Mouse (Mus musculus): ENCODE results near the gene Rel. TPM values are rescaled to one million over a fixed set of nuclear protein-coding genes. Genes with fewer than 3 reads are reported as not detected.

The Rel gene
- polyA plus RNA-seq, 1 experiment from 2014 or later = 0.64 TPM

DNA sequence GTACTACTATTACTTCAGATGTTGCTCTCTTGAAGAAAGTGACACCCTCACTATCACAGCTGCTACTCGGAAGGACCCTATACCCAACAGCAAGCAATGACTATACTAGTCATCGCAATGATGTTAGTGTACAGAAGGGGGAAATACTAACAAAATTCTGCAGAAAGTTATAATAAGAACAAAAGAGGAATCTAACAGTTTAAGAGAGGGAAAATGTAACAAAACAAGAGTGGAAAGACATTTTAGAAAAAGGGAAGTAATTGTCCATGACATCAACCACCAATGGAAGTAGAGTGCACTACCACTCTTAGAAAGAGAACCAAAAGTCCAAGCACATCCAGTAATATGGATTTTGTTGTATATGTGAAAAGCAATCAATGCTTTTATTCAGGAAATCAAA, 8.1 kb downstream of the Rel start:
- Histone ChIP-seq H3K4me1 (ENCODE audit: control insufficient read depth, insufficient read depth, low read length) (no peaks in the 10 kb centered on the region), H3K4me2 (no peak overlapping the region), H3K4me3 (ENCODE audit: low read depth, low read length) (no peak overlapping the region), H3K9me3 (ENCODE audit: control insufficient read depth, low read length) (no peaks in the 10 kb centered on the region), H3K27ac (ENCODE audit: low read depth, low read length) (no peak overlapping the region), H3K36me3 (ENCODE audit: control insufficient read depth, insufficient read depth, low read length) (no peaks in the 10 kb centered on the region), H3K9ac (ENCODE audit: low read length) (no peak overlapping the region), H3K27me3 (ENCODE audit: control insufficient read depth, insufficient read depth, low read length) (no peaks in the 10 kb centered on the region)
- ATAC-seq (ENCODE audit: low FRiP score) = no peak
- no peak for DNase-seq (ENCODE audit: low spot score, missing footprints)
- 93% methylated on average over 2 of the region's 2 CpGs for WGBS

DNA sequence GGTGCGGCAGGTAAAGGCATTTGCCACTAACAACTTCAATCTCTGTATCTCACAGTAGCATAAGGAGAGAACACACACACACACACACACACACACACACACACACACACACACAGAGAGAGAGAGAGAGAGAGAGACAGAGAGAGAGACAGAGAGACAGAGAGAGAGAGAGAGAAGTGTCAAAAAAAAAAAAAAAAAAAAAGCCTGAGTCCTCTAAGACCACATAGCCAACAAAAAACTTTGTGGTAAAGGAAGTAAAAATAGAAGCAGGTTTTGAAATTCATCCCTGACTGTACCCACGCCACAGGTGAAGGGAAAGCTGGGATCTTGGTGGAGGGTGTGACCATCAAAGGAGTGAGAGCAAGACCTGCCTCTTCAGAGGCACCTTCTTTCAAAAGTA, 12.6 kb downstream of the Rel start:
- 78% methylated on average over 2 of the region's 2 CpGs for WGBS

DNA sequence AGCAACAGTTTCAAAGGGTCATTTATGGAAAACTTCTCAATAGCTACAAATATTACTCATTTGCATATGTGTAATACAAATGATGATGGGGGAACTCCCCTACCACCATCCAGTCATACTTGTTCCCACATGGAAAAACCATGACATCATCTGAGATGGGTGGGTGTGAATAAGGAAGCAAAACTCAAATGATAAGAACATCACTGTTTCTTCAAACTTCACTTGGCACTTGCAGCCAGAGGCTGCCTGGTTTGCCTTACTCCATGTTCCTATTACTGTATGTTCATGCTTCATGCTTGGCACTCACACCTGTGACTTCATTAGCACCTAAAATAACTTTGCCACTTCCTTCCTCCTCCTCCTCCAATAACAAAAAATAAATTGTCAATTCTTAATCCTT, 16.4 kb downstream of the Rel start:
- no peak overlapping the region for H3K4me3 ChIP-seq (ENCODE audit: low read depth, low read length)
- no peak overlapping the region for H3K4me2 ChIP-seq
- H3K9me3 ChIP-seq (ENCODE audit: control insufficient read depth, low read length) = no peaks in the 10 kb centered on the region
- no peak overlapping the region for H3K27ac ChIP-seq (ENCODE audit: low read depth, low read length)
- no peaks in the 10 kb centered on the region for H3K27me3 ChIP-seq (ENCODE audit: control insufficient read depth, insufficient read depth, low read length)
- no peaks in the 10 kb centered on the region for H3K4me1 ChIP-seq (ENCODE audit: control insufficient read depth, insufficient read depth, low read length)
- DNase-seq (ENCODE audit: low spot score, missing footprints) = no peak
- no peak overlapping the region for H3K9ac ChIP-seq (ENCODE audit: low read length)
- no peak for ATAC-seq (ENCODE audit: low FRiP score)
- no peaks in the 10 kb centered on the region for H3K36me3 ChIP-seq (ENCODE audit: control insufficient read depth, insufficient read depth, low read length)

More for the DNA sequence above, 12.6 kb downstream of the Rel start:
- ATAC-seq (ENCODE audit: low FRiP score) = no peak
- Histone ChIP-seq H3K4me2 (no peak overlapping the region), H3K4me3 (ENCODE audit: low read depth, low read length) (no peak overlapping the region), H3K9ac (ENCODE audit: low read length) (no peak overlapping the region), H3K9me3 (ENCODE audit: control insufficient read depth, low read length) (no peaks in the 10 kb centered on the region), H3K27me3 (ENCODE audit: control insufficient read depth, insufficient read depth, low read length) (no peaks in the 10 kb centered on the region), H3K4me1 (ENCODE audit: control insufficient read depth, insufficient read depth, low read length) (no peaks in the 10 kb centered on the region), H3K27ac (ENCODE audit: low read depth, low read length) (no peak overlapping the region), H3K36me3 (ENCODE audit: control insufficient read depth, insufficient read depth, low read length) (no peaks in the 10 kb centered on the region)
- no peak for DNase-seq (ENCODE audit: low spot score, missing footprints)

- no peaks in the 10 kb centered on the region for H3K36me3 ChIP-seq (ENCODE audit: control insufficient read depth, insufficient read depth, low read length)
- ATAC-seq (ENCODE audit: low FRiP score) (no peak), DNase-seq (ENCODE audit: low spot score, missing footprints) (peak; percentile 26)
- H3K9me3 ChIP-seq (ENCODE audit: control insufficient read depth, low read length) = no peaks in the 10 kb centered on the region
- no peaks in the 10 kb centered on the region for H3K27me3 ChIP-seq (ENCODE audit: control insufficient read depth, insufficient read depth, low read length)
- H3K4me1 ChIP-seq (ENCODE audit: control insufficient read depth, insufficient read depth, low read length) = no peaks in the 10 kb centered on the region
- no peak overlapping the region for H3K4me3 ChIP-seq (ENCODE audit: low read depth, low read length)
- no peak overlapping the region for H3K4me2 ChIP-seq
- no peak overlapping the region for H3K9ac ChIP-seq (ENCODE audit: low read length)
- WGBS = 90% methylated on average over 1 of the region's 1 CpGs
- H3K27ac ChIP-seq (ENCODE audit: low read depth, low read length) = no peak overlapping the region
Observed at GRCm38 (mm10) chr11:23753136-23753710, 17.5 kb downstream of the Rel start.

- WGBS = 84% methylated on average over 4 of the region's 4 CpGs
- H3K27ac ChIP-seq (ENCODE audit: low read depth, low read length) = no peak overlapping the region
Observed at GRCm38 (mm10) chr11:23746102-23746501, 24.7 kb downstream of the Rel start.

GRCm38 (mm10) chr11:23744352-23744751, 26.4 kb downstream of the Rel start:
- DNase-seq (ENCODE audit: low spot score, missing footprints) (peak; percentile 14), ATAC-seq (ENCODE audit: low FRiP score) (no peak)
- 94% methylated on average over 3 of the region's 3 CpGs for WGBS
- Histone ChIP-seq H3K9me3 (ENCODE audit: control insufficient read depth, low read length) (no peaks in the 10 kb centered on the region), H3K4me2 (no peak overlapping the region), H3K36me3 (ENCODE audit: control insufficient read depth, insufficient read depth, low read length) (no peaks in the 10 kb centered on the region), H3K9ac (ENCODE audit: low read length) (no peak overlapping the region), H3K4me3 (ENCODE audit: low read depth, low read length) (no peak overlapping the region), H3K4me1 (ENCODE audit: control insufficient read depth, insufficient read depth, low read length) (no peaks in the 10 kb centered on the region), H3K27me3 (ENCODE audit: control insufficient read depth, insufficient read depth, low read length) (no peaks in the 10 kb centered on the region), H3K27ac (ENCODE audit: low read depth, low read length) (no peak overlapping the region)

More at GRCm38 (mm10) chr11:23746102-23746501, 24.7 kb downstream of the Rel start:
- no peak for ATAC-seq (ENCODE audit: low FRiP score)
- H3K4me2 ChIP-seq = no peak overlapping the region
- no peak overlapping the region for H3K4me3 ChIP-seq (ENCODE audit: low read depth, low read length)
- H3K36me3 ChIP-seq (ENCODE audit: control insufficient read depth, insufficient read depth, low read length) = no peaks in the 10 kb centered on the region
- no peaks in the 10 kb centered on the region for H3K4me1 ChIP-seq (ENCODE audit: control insufficient read depth, insufficient read depth, low read length)
- no peaks in the 10 kb centered on the region for H3K27me3 ChIP-seq (ENCODE audit: control insufficient read depth, insufficient read depth, low read length)
- no peak overlapping the region for H3K9ac ChIP-seq (ENCODE audit: low read length)
- peak; percentile 6 for DNase-seq (ENCODE audit: low spot score, missing footprints)
- no peaks in the 10 kb centered on the region for H3K9me3 ChIP-seq (ENCODE audit: control insufficient read depth, low read length)

DNA sequence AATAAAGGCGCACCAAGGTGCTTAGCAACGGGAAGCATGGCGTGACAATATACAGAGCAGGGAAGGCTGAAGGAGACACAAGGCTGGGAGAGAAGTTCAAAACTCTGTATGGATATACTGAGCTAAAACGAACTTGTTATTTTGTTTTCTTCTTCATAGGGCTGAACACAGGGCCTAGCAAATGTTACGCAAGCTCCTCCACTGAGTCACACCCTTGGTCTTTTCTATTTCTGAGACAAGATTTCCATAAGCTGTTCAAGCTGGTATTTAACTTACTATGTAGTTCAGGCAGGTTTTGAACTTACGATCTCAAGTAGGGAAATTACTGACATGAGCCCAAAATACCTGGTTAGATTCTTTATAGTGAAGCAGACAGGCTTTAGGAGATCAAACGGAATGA, 29.4 kb downstream of the Rel start:
- no peaks in the 10 kb centered on the region for H3K27me3 ChIP-seq (ENCODE audit: control insufficient read depth, insufficient read depth, low read length)
- H3K4me1 ChIP-seq (ENCODE audit: control insufficient read depth, insufficient read depth, low read length) = no peaks in the 10 kb centered on the region
- H3K27ac ChIP-seq (ENCODE audit: low read depth, low read length) = no peak overlapping the region
- H3K4me2 ChIP-seq = no peak overlapping the region
- 94% methylated on average over 7 of the region's 7 CpGs for WGBS
- no peak overlapping the region for H3K9ac ChIP-seq (ENCODE audit: low read length)
- DNase-seq (ENCODE audit: low spot score, missing footprints) (no peak), ATAC-seq (ENCODE audit: low FRiP score) (no peak)
- no peak overlapping the region for H3K4me3 ChIP-seq (ENCODE audit: low read depth, low read length)
- no peaks in the 10 kb centered on the region for H3K36me3 ChIP-seq (ENCODE audit: control insufficient read depth, insufficient read depth, low read length)
- no peaks in the 10 kb centered on the region for H3K9me3 ChIP-seq (ENCODE audit: control insufficient read depth, low read length)

- WGBS = 75% methylated on average over 4 of the region's 4 CpGs
- no peak overlapping the region for H3K27ac ChIP-seq (ENCODE audit: low read depth, low read length)
- no peaks in the 10 kb centered on the region for H3K4me1 ChIP-seq (ENCODE audit: control insufficient read depth, insufficient read depth, low read length)
- no peak overlapping the region for H3K9ac ChIP-seq (ENCODE audit: low read length)
- H3K9me3 ChIP-seq (ENCODE audit: control insufficient read depth, low read length) = no peaks in the 10 kb centered on the region
- no peak overlapping the region for H3K4me2 ChIP-seq
- no peak for ATAC-seq (ENCODE audit: low FRiP score)
- H3K36me3 ChIP-seq (ENCODE audit: control insufficient read depth, insufficient read depth, low read length) = no peaks in the 10 kb centered on the region
- H3K4me3 ChIP-seq (ENCODE audit: low read depth, low read length) = no peak overlapping the region
- no peak for DNase-seq (ENCODE audit: low spot score, missing footprints)
- no peaks in the 10 kb centered on the region for H3K27me3 ChIP-seq (ENCODE audit: control insufficient read depth, insufficient read depth, low read length)
Observed at GRCm38 (mm10) chr11:23740895-23741294, 29.9 kb downstream of the Rel start.

GRCm38 (mm10) chr11:23735820-23736470, 34.8 kb downstream of the Rel start:
- Histone ChIP-seq H3K4me2 (no peak overlapping the region), H3K4me3 (ENCODE audit: low read depth, low read length) (no peak overlapping the region), H3K9me3 (ENCODE audit: control insufficient read depth, low read length) (no peaks in the 10 kb centered on the region), H3K9ac (ENCODE audit: low read length) (no peak overlapping the region), H3K27me3 (ENCODE audit: control insufficient read depth, insufficient read depth, low read length) (no peaks in the 10 kb centered on the region), H3K27ac (ENCODE audit: low read depth, low read length) (no peak overlapping the region), H3K4me1 (ENCODE audit: control insufficient read depth, insufficient read depth, low read length) (no peaks in the 10 kb centered on the region), H3K36me3 (ENCODE audit: control insufficient read depth, insufficient read depth, low read length) (no peaks in the 10 kb centered on the region)
- no peak for ATAC-seq (ENCODE audit: low FRiP score)
- DNase-seq (ENCODE audit: low spot score, missing footprints) = no peak
